Mouse (Mus musculus) bone marrow macrophage, adult 2 months (primary cell): ENCODE data around the gene Irak3.

Source experiments
- CTCF ChIP-seq: IDR thresholded peaks from 2 replicates; pipeline ENCODE4 v1.5.1; 2012; ENCODE audit warnings: low read depth, mild to moderate bottlenecking, low read length, moderate library complexity
- POLR2A ChIP-seq: IDR thresholded peaks from 2 replicates; pipeline ENCODE4 v1.6.1; 2012; ENCODE audit warnings: mild to moderate bottlenecking, low read depth, low read length, borderline replicate concordance

- TF ChIP-seq CTCF (no peak), POLR2A (no peak)
These were observed 49.2 kb upstream of the Irak3 start for GRCm38 (mm10) chr10:120250911-120251683.
